Mouse (Mus musculus) embryonic fibroblast, embryonic 13.5 days (primary cell): ENCODE data around the gene BC051665.

ENCODE experiments used
- CTCF ChIP-seq: IDR thresholded peaks from 2 replicates; pipeline ENCODE4 v1.5.1; 2011; ENCODE audit warnings: mild to moderate bottlenecking, control low read depth, low read length, moderate library complexity, borderline replicate concordance; ENCODE audit not compliant: insufficient read depth
- POLR2A ChIP-seq: IDR thresholded peaks from 2 replicates; pipeline ENCODE4 v1.6.1; 2011; ENCODE audit warnings: low read depth, mild to moderate bottlenecking, control low read depth, low read length, moderate library complexity

DNA sequence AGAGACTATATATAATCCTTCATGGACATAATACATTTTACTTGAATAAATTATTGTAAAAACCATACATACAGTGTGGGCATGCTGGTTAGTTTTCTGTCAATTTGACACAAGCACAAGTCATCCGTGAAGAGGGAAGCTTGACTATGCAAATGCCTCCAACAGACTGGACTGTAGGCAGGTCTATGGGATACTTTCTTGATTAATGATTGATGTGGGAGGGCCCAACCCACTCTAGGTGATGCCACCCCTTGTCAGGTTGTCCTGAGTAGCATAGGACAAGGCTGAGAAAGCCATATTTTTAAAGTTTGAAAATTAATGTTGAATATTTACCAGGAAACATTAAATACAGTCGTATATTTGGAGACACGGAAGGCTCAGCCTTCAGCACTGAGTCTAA lies 5.6 kb downstream of the BC051665 start:
- TF ChIP-seq CTCF, result no peak
- no peak for TF ChIP-seq POLR2A
